Mouse (Mus musculus) olfactory bulb, adult 2 months (tissue): ENCODE measurements around the gene Tsnaxip1.

Source experiments
- CTCF ChIP-seq: fragments of 200-500 bp; IDR thresholded peaks from 2 replicates; pipeline ENCODE4 v1.5.1; 2012; ENCODE audit warnings: low read depth, mild to moderate bottlenecking, low read length, moderate library complexity; ENCODE audit not compliant: insufficient read depth
- POLR2A ChIP-seq: fragments of 200-500 bp; IDR thresholded peaks from 2 replicates; pipeline ENCODE4 v1.6.1; 2012; ENCODE audit warnings: mild to moderate bottlenecking, low read depth, low read length, moderate library complexity; ENCODE audit not compliant: insufficient read depth

DNA sequence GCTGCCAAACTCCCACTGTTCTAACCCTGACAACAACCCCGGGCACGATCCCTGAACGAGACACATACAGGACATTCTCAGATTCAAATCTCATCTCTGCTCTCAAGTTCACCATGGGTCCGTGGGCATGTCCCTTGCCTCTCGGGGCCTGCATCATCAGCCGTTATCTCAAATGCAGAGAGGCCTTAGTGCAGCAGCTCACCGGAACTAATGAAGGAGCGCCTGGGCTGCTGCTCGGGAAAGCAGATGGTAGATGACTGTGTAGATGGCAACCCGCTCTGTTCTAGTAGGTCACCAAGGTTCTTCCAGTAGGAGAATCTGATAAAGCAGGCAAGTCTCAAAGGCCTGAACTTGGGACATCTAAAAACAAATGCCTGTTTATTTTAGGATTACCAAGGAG, 16.5 kb upstream of the Tsnaxip1 start:
- TF ChIP-seq CTCF (no peak), POLR2A (no peak)
